Mouse (Mus musculus): ENCODE measurements around the gene Gm20716.
"Not testable (repeated sequence)": the region's sequence is repeated elsewhere in the genome, so short reads cannot be mapped to it uniquely, and the experiment has no call there.

Gene Gm20716

DNA sequence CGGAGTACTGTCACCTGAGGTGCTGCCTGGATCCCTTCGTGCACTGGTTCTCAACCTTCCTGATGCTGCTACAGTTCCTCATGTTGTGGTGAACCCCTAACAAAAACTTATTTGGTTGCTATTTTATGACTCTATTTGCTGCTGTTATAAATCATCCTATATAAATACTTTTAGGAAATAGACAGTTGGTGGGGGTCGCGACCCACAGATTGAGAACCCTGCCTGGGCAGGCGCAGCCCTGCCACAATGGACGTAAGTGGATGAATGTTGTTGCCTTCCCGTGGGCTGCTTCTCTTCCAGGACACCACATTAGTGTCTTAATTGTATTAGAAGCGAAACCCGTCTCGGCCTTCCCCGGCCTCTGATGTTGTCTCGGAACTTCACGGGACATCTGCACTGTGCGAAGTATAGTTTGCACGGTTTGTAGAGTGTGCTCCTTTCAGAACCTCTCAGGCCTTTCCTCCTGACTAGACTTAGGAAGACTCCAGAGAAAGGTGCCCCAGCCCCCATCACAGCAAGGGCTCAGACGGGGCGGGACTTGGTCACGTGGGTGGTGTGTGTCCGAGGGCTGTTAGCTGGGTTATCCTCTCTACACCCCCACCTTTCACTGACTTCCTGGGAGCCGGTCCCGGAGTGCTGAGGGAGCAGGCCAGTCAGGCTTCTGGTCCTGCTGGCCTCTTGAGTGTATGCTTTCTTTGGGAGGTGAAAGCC lies 63.3 kb downstream of the Gm20716 start:
- DNase-seq, result peak; percentile 43 to 67

DNA sequence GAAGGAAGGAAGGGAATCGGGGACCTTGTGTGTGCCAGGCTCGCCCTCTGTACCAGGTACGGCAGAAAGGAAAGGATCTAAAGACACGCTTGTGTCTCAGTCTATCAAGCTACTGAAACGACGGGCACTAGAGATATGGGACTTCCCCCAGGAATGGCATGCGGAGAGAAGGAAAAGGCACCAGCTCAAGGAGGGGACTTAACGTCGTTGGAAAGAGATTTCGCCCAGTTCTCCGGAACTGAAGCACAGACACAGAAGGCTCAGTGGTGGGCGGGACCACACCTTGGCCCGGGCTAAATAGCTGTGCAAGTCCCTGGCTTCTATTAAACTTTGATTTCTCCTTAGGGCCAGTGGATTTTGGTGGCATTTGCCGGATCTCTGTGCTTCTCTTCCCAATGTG lies 68.2 kb downstream of the Gm20716 start:
- DNase-seq, result peak; percentile 27 to 56

DNA sequence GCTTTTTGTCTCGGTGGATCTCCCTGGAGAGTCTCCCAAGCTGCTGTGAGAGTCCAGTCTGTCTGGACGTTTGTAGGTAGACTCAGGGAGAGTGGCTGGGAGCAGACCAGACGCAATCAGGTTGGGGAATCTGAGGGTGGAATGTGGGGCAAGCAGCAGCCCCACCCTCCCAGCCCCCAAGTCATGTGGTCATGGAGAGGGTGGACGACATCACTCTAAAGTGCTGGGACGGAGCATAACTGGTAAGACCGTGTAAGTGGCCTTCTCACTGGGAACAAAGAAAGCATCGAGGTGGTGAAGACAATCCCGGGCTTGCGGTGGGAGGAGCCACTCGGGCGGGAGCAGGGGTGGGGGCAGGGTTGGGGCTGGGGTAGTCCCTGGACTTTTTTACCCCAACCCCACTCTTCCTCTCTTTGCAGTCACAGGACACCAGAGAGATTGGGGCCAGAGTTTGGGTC lies 68.6 kb downstream of the Gm20716 start:
- peak; percentile 32 to 57 for DNase-seq

DNA sequence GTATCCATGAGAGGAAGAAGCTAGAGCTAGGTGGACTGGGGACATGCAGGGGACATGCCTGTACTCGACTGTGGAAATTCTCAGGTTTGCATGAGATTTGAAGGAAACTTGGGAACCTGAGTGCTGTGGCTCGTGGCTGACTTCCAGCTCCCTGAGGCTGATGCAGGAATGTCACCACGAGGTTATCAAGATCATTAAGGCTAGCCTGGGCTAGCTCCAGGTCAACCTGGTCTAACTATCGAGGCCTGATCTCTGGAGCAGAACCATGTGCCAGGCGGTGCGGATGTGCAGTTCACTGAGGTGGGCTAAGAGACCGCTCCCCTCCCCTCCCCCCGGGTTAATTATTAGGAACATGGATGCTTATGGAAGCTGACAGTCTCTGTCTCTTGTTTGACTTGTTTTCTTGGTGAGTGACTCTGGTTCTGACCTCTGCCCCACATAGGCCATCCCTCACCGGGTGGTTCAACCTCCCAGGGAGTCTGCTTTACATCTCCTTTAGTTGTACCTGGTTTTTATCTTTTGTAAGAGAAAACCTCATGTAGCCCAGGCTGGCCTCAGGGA lies 69.7 kb downstream of the Gm20716 start:
- DNase-seq, result no peak

DNA sequence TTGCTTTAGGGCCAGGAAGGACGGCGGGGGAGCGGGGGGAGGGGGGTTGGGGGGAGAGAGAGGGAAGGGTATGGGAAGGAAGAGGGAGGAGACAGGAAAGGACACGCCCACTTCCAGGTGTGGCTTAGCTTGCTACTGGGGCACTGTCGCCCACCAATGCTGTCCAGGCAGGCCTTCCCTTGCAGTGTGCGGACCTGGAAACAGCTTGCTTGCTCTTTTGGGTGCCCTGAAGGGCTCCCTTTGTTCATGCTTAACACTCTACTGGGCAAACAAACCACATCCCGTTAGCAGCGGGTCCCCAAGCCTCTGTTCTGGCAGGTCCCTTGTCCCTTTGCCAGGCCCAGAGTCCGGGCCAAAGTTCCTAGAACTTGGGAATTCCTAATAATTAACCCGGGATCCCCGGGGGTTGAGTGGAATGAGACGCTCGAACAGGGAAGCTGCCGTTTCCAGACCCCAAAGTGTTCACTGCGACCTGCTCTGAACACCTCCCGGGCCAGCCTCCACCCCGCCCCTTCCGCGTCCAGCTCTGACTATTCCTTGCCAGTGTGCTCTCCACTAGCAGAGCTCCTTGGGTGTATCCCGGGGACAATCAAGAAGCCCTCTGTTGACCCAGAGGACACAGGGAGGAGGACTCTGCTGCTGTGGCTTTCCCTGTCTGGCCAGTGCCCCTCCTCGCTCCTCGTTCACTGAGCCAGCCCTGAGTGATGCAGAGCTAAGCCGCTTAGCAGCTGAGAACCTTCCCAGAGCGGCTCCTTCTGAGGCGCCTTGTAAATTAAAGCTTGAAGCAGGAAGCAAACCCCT lies 71.1 kb downstream of the Gm20716 start:
- peak; percentile 69 for DNase-seq

DNA sequence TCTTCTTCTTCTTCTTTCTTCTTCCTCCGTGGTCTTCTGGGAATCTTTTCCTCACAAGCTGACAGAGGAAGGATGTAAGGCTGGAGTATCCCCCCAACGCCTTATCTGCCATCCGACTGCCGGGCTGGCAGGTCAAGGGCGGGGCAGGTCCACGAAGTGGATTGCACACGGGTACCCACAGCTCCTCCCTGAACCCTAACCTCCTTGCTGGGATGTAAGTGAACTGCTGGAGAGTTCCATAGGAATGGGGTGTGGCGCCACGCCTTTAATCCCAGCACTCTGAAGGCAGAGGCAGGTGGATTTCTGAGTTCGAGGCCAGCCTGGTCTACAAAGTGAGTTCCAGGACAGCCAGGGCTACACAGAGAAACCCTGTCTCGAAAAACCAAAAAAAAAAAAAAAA lies 72.2 kb downstream of the Gm20716 start:
- DNase-seq, result not testable (repeated sequence)

DNA sequence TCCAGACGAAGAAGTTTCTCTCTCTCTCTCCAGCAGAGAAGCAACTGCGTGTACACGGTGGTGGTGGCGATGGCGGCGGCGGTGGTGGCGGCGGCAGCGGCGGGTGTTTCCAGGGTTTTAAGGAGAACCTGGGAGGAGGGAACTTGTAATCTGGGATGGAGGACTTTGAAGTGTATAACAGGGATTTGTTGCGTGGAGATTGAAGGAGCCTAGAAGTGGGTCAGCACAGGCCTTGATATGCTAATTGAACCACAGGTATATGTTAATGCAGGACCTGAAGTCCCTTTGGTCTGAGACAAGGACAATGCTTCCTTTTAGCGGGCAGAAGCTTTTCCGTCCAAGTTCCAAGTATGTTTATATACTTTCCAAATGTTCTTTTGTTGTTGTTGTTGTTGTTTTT lies 73.8 kb downstream of the Gm20716 start:
- DNase-seq, result no peak

DNA sequence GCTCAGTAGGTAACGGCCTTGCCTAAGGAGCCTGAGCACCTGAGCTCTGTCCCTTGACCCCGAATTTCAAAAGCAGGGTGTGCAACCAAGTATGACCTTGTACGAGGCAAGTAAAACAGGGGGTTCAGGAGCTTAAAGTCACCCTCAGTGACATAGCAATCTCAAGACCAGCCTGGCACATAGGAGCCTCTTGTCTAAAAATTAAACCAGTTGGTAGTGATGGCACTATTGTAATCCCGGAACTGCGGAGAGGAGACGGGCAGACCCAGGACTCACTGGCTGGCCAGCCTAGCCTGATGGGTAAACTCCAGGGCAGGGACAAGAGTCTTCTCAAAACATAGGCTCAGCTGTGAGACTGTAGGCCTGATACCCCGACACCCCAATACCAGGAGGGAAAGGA lies 74.5 kb downstream of the Gm20716 start:
- no peak for DNase-seq

DNA sequence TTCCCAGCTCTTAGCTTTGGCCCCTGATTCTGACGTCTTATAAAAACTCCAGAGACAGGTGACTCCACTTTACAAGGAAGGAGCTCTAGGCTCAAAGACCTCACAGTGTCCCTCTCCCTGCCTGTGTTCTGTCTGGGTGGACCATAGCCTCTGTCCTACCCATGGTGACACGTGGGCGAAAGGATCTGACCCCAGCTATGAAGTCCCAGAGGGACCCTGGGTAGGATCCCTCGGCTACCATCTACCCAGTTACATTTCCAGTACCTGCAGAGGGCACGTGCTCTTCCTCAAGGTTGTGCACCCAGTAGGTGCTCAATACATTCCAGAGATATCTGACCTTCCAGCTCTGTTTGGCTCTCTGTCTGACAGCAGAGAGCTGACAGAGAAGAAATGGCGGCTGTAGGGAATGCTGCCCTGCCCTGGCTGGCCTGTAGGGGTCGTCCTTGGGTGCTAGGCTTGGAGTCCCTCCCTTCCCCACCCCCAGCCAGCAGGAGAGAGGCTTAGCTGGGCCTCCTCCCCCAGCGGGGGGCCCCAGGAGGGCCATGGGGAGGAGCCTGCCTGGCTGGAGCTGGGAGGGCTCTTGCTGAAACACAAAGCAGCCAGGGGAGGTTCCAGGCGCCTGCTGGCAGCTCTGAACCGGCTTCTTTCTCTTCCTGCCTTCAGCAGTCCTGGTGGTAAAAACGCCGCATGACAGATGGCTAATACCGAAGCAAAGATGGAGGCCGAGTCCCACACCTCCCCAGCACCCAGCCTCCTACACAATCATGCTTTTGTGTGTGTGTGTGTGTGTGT lies 75.9 kb downstream of the Gm20716 start:
- DNase-seq, result peak; percentile 94 to 96

DNA sequence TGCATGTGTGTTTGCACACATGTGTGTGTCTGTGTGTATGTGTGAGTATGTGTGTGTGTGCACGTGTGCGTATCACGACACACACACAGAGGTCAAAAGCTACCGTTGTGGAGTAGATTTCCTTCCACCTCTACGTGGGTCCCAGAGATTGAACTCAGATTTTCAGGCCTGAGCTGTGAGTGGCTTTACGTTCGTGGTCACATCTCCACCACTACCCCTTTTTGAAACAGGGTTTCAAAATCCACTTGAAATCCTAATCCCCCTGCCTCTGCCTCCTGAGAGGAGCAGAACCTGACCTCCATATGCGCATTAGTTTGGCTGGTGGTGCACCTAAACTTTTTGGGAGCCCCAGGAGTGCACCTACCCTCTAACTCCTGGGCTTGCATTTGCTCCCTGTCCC lies 80.9 kb downstream of the Gm20716 start:
- DNase-seq, result no peak

DNA sequence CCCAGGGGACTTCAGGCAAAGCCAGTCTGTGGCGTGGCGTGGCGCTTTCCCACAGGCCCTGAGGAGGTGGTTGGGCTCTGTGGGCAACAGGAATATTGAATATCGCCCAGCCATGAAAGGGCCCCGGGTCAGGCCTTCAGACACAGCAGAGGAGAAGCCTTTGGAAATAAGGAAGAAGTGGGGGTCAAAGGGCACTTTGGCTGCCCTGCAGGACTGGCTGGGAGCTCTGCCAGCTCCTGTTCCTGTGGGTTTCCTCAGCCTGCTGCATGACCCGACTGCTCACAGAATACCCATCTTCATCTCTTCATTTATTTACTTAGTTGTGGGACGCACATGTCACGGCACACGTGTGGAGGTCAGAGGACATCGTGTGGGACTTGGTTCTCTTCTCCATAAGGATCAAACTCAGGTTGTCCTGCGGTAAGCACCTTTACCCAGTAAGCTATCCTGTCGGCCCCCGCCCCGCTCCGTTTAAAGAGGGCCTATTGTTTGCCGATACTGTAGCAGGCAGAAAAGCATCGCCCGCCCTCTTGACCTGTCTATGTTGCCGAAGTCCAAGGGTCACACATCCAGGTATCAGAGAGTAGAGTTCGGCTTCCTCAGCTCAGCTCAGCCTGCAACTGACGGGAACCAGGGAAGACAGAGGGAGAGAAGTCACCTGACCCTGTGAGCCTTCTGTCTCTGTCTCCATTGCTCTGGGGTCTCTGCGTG lies 82.3 kb downstream of the Gm20716 start:
- DNase-seq, result no peak

DNA sequence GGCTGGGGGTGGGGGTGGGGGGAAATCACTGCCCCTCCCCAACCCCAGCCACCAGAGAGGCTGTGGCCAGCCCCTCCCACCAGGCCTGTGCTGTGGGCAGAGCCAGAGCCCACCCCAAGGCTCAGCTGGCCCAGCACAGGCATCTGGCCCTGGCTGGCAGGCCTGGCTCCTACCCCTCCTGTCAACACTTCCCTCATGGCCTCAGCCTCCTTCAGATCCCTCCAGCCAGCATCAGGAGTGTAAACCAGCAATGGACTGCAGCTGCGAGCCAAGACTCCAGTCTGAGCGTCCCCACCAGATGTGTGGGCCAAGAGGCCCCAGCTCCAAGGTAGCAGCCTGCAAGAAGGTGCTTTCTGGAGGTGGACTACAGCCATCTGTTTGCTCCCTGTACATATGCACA lies 84.7 kb downstream of the Gm20716 start:
- peak in 1 of 2 experiments; percentile 59 for DNase-seq

DNA sequence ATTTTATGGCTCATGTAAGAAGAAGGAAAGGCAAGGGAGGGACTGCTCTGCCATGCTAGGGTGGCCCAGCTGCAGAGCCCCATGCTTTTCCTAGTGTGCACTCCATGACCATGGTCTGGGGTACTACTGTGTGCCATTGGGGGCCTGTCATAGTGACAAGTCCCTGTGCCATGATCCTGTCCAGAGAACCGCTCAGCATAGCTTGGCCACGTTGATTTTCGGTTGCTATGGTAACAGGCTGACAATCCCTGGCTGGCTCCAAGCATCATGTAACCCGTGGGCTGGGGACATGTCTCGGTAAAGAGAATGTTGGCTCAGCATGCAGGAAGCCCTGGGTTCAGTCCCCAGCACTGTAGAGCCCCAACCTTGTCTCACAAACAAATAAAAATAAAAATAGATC lies 86.4 kb downstream of the Gm20716 start:
- DNase-seq, result no peak

DNA sequence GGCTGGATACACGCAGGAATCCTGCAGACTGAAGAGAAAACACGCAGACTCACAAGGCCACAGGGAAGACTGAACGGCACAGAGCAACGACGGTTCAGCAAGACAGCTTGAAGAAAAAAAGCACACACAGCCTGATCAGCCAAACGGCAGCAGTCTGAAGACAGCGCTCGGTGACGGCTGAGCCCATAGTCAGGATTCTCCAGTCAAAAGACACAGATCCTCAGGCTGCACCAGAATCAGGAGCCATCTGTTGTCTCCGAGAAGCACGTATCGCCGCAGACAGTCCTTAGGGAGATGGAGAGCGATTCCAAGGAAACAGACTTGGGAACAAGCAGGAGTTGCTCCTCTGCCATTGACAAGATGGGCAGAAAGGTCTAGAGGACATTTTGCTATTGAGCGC lies 93.0 kb downstream of the Gm20716 start:
- no peak for DNase-seq
